Mouse (Mus musculus) adrenal gland, postnatal 36 days (tissue): ENCODE data around the gene Aif1. TPM values are rescaled to one million over a fixed set of nuclear protein-coding genes. Genes with fewer than 3 reads are reported as not detected.

Experiments used
- microRNA-seq: library from miRNA; unstranded; fragments of <30 nt; microRNA quantifications from one replicate; pipeline ENCODE4 v1.2.0, GENCODE M21; 2021
- total RNA-seq, 2 experiments: library from RNA; stranded (reverse); gene quantifications; 2 replicates each; pipeline ENCODE4 v1.2.3; 2021

The Aif1 gene
- total RNA-seq, 2 experiments from 2014 or later = 3.8 to 4.4 TPM

Small RNAs within 50 kb of the gene (microRNA-seq; reads per million reads assigned to microRNA genes)
- gene Mir6973a (not detected), gene Mir6974 (not detected)

Other genes starting within 250 kb of the Aif1 start
- gene Neu1, start 244.8 kb downstream of the Aif1 start, total RNA-seq = 10 to 100 TPM; 25.4 to 27.4 TPM
- 100 to 1,000 TPM in 1 of 2 experiments, 10 to 100 TPM in 1; 80.1 to 206 TPM for gene Hspa1b, start 216.8 kb downstream of the Aif1 start, total RNA-seq
- not detected for gene Gm20481, start 206.2 kb downstream of the Aif1 start, total RNA-seq
- 10 to 100 TPM; 36.0 to 86.1 TPM for gene Hspa1a, start 203.9 kb downstream of the Aif1 start, total RNA-seq
- under 1 TPM; 0.20 to 0.36 TPM for gene Hspa1l, start 203.4 kb downstream of the Aif1 start, total RNA-seq
- 10 to 100 TPM; 35.2 to 35.5 TPM for gene Lsm2, start 194.2 kb downstream of the Aif1 start, total RNA-seq
- gene Vars, start 175.1 kb downstream of the Aif1 start, total RNA-seq = 10 to 100 TPM; 61.5 to 62.9 TPM
- under 1 TPM; 0.53 to 0.59 TPM for gene Vwa7, start 159.5 kb downstream of the Aif1 start, total RNA-seq
- 1 to 10 TPM in 1 of 2 experiments, under 1 TPM in 1; 0.82 to 1.3 TPM for gene Sapcd1, start 148.1 kb downstream of the Aif1 start, total RNA-seq
- 1 to 10 TPM in 1 of 2 experiments, under 1 TPM in 1; 0.95 to 1.6 TPM for gene Msh5, start 129.3 kb downstream of the Aif1 start, total RNA-seq
- gene Clic1, start 126.1 kb downstream of the Aif1 start, total RNA-seq = 100 to 1,000 TPM in 1 of 2 experiments, 10 to 100 TPM in 1; 83.6 to 109 TPM
- gene Ddah2, start 117.0 kb downstream of the Aif1 start, total RNA-seq = 10 to 100 TPM; 16.1 to 18.2 TPM
- under 1 TPM in 1 of 2 experiments, not detected in 1; 0.56 TPM for gene Ly6g6c, start 110.7 kb downstream of the Aif1 start, total RNA-seq
- gene Mpig6b, start 109.9 kb downstream of the Aif1 start, total RNA-seq = not detected
- gene Ly6g6e, start 99.2 kb downstream of the Aif1 start, total RNA-seq = under 1 TPM in 1 of 2 experiments, not detected in 1; 0.50 TPM
- gene Ly6g6d, start 98.0 kb downstream of the Aif1 start, total RNA-seq = under 1 TPM in 1 of 2 experiments, not detected in 1; 0.43 TPM
- not detected for gene Ly6g6f, start 90.5 kb downstream of the Aif1 start, total RNA-seq
- gene Abhd16a, start 86.8 kb downstream of the Aif1 start, total RNA-seq = 10 to 100 TPM; 73.9 to 89.4 TPM
- gene Ly6g5c, start 67.8 kb downstream of the Aif1 start, total RNA-seq = not detected
- under 1 TPM; 0.26 to 0.43 TPM for gene Ly6g5b, start 60.6 kb downstream of the Aif1 start, total RNA-seq
- 10 to 100 TPM; 11.1 to 12.1 TPM for gene Gpank1, start 54.6 kb downstream of the Aif1 start, total RNA-seq
- 100 to 1,000 TPM; 207 to 209 TPM for gene Csnk2b, start 54.0 kb downstream of the Aif1 start, total RNA-seq
- gene D17H6S53E, start 49.7 kb downstream of the Aif1 start, total RNA-seq = 10 to 100 TPM; 25.0 to 29.5 TPM
- gene Apom, start 44.0 kb downstream of the Aif1 start, total RNA-seq = not detected
- 100 to 1,000 TPM; 372 to 389 TPM for gene Bag6, start 40.9 kb downstream of the Aif1 start, total RNA-seq
- 100 to 1,000 TPM; 212 to 261 TPM for gene Prrc2a, start 11.2 kb downstream of the Aif1 start, total RNA-seq
- 1 to 10 TPM; 4.4 to 4.8 TPM for gene Lst1, start 12.4 kb upstream of the Aif1 start, total RNA-seq
- gene Ltb, start 18.4 kb upstream of the Aif1 start, total RNA-seq = 1 to 10 TPM in 1 of 2 experiments, under 1 TPM in 1; 0.89 to 6.6 TPM
- gene Tnf, start 25.9 kb upstream of the Aif1 start, total RNA-seq = under 1 TPM; 0.23 to 0.36 TPM
- gene Lta, start 29.3 kb upstream of the Aif1 start, total RNA-seq = under 1 TPM; 0.36 to 0.40 TPM
- not detected for gene Gm16181, start 44.8 kb upstream of the Aif1 start, total RNA-seq
- gene Atp6v1g2, start 57.6 kb upstream of the Aif1 start, total RNA-seq = 1 to 10 TPM; 4.8 to 6.7 TPM
- 10 to 100 TPM; 15.5 to 20.1 TPM for gene Nfkbil1, start 59.7 kb upstream of the Aif1 start, total RNA-seq
- 100 to 1,000 TPM; 199 to 225 TPM for gene Ddx39b, start 65.7 kb upstream of the Aif1 start, total RNA-seq
- 100 to 1,000 TPM; 170 to 266 TPM for gene H2-D1, start 86.7 kb upstream of the Aif1 start, total RNA-seq
- gene H2-Q1, start 144.3 kb upstream of the Aif1 start, total RNA-seq = 1 to 10 TPM; 3.3 to 4.5 TPM
- gene H2-Q2, start 166.2 kb upstream of the Aif1 start, total RNA-seq = 1 to 10 TPM; 1.4 to 1.9 TPM
- 10 to 100 TPM; 24.9 to 29.1 TPM for gene H2-Q4, start 203.5 kb upstream of the Aif1 start, total RNA-seq
- gene H2-Q6, start 248.8 kb upstream of the Aif1 start, total RNA-seq = 1 to 10 TPM; 2.4 to 6.2 TPM